Mouse (Mus musculus) T-cell, adult 66 days (primary cell): ENCODE data around the gene Mesp1. TPM values are rescaled to one million over a fixed set of nuclear protein-coding genes. Genes with fewer than 3 reads are reported as not detected.

Experiments
- total RNA-seq, 2 experiments: library from RNA; stranded (reverse); gene quantifications; 3 replicates in 1 of 2; 4 replicates in 1 of 2; pipeline ENCODE4 v1.2.4; 2023

Mesp1 gene
- total RNA-seq, result not detected

GRCm38 (mm10) chr7:79793688-79794087, at the start of gene Mesp1:
TSS of gene Mesp1 (minus strand) at chr7:79793788.

GRCm38 (mm10) chr7:79810611-79811506, 17.3 kb upstream of the Mesp1 start, which contains the start of gene Mesp2:
TSS of gene Mesp2 (plus strand) at chr7:79810727.

GRCm38 (mm10) chr7:79742659-79743536, 50.7 kb downstream of the Mesp1 start, which contains the start of the genes Pex11a and Wdr93:
TSS of gene Pex11a (minus strand) at chr7:79743131.
TSS of gene Wdr93 (plus strand) at chr7:79743163.

Other genes starting within 250 kb of the Mesp1 start
- not detected for gene Rhcg, start 176.1 kb downstream of the Mesp1 start, total RNA-seq
- 1 to 10 TPM; 2.6 to 3.3 TPM for gene Ticrr, start 133.6 kb downstream of the Mesp1 start, total RNA-seq
- gene Kif7, start 78.1 kb downstream of the Mesp1 start, total RNA-seq, result 1 to 10 TPM; 3.2 to 4.7 TPM
- not detected for gene Plin1, start 60.9 kb downstream of the Mesp1 start, total RNA-seq
- gene Pex11a, start 50.7 kb downstream of the Mesp1 start, total RNA-seq, result 1 to 10 TPM; 1.2 to 1.3 TPM
- not detected for gene Wdr93, start 50.6 kb downstream of the Mesp1 start, total RNA-seq
- gene Mesp2, start 16.9 kb upstream of the Mesp1 start, total RNA-seq, result under 1 TPM in 1 of 2 experiments, not detected in 1; 0.30 TPM
- gene Anpep, start 67.3 kb upstream of the Mesp1 start, total RNA-seq, result under 1 TPM in 1 of 2 experiments, not detected in 1; 0.35 TPM
- gene Ap3s2, start 126.9 kb upstream of the Mesp1 start, total RNA-seq, result 10 to 100 TPM; 17.3 to 17.4 TPM
- not detected for gene Arpin, start 141.6 kb upstream of the Mesp1 start, total RNA-seq
- 10 to 100 TPM; 27.9 to 35.9 TPM for gene Zfp710, start 231.0 kb upstream of the Mesp1 start, total RNA-seq